Mouse (Mus musculus): ENCODE data around the gene Msantd2.

The Msantd2 gene

DNA sequence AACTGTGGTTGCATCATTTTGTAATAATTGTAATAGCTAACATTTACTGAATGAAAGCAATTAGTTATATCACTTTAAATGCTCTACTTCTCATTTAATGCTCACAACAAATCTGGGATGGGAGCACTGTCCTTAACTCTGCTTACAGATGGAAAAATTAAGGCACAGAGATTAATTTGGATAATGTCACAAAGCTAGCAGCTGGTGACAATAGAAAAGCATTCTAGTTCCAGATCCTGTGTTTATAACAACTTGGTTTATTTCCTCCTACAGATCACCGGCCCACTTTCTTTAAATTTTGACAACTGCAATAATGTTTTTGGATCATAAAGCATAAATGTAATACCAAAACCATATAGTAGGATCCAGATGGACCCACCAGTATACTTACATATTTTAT lies 16.9 kb downstream of the Msantd2 start:
- no peak for DNase-seq

DNA sequence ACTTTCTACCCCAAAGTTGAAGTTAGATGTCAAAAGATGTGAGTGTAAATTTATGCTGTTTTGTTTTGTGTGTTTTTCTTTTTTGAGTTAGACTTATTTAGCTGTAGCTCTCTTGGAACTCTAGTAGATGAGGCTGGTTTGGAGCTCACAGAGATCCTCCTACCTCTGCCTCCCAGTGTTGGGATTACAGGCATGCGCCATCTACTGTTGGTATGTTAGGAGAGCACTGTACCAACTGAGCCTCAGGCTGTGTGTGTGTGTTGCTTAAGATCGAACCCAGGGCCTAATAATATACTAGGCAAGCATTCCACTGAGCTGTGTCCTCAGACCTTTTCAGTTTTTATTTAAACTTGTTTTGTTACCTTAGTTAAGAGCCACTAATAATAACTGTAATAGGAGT lies 23.0 kb downstream of the Msantd2 start:
- no peak for DNase-seq

DNA sequence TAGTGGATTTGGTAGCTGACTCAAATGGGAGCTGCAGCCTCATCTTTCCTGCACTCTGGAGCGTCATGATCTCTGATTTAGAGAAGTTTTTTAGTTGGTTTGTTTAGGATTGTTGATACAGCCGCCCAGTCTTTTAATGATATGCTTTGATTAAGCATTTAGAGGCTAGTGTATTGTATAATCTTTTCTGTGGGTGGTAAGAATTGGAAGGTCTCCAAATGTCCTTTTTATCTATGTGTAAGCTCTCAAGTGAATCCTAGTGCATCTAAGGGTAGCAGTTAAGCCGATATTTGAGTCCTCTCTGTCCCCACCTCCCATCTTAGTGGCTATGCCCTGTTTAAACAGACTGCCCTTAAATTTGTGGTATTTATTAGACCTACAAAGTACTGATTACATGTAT lies 25.3 kb downstream of the Msantd2 start:
- DNase-seq: no peak

DNA sequence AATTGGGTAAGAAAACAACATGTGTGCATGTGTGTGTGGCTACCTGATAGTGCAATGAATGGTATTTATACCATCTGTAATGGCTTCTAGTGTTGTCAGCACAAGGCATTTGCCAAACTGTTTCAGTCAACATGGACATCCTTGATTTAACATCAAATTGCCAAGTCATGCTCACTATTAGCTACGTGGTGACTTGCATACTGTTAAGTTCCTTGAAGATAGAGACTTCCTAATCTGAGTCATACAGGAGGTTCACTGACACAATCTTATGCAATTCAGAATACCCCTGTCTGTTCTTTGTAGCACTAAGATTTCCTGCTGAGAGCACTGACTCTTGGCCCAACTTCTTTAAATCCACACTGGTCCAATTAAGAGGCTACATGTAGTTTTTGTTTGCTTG lies 28.3 kb downstream of the Msantd2 start:
- no peak for DNase-seq

DNA sequence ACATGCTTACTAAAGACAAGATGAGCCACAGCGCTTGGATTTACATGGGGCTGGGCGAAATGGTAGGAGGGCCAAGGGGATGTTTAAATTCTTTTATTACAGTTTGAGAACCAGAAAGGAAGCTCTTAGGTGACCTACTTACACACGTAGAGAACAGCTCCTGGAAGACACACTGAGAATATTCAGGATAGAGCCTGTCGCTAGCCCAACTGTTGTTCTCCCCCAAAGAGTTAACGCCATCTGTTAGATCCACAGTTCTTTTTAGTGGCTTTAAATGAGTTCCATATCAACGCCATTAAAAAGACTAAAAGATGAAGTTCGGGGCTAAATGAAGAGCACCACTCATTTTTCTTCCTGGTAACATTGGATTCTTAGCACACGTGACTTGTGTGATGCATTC lies 29.9 kb downstream of the Msantd2 start:
- no peak for DNase-seq

DNA sequence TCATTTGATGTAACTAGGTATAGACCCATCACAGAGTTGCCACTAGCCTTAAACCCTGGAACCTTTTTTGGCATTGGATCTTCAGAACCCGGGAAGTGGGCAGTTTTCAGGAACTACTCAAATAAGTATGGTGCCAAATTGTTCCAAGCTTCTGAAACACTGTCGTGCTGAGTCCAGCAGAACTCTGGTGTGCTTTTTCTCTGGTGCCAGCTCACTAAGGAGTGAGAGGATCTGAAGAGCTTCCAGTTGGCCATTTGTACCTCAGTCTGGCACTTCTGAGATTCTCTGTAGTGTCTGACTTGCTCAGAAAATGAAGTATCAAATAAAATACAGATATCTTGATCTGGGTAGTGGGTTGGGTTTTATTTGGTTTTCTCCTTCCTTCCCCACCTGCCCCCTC lies 30.9 kb downstream of the Msantd2 start:
- no peak for DNase-seq

DNA sequence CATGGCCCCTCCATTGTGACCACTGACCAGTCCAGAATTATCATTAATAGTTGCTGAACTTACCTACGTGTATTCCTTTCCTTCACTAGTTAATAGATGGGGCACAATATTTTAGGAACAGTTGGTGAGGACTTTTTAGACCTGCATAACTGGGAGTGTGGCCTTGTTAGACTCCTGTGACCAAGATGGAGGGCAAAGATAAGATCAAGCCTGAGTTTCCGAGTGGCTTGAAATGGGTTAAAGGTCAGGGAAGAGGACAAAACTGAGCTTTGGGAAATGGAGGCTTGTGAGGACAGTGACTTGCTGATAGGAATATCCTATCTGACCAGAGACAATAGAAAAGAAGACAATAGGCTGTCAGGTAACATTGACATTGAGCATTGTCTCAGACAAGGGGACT lies 36.3 kb downstream of the Msantd2 start:
- no peak for DNase-seq

DNA sequence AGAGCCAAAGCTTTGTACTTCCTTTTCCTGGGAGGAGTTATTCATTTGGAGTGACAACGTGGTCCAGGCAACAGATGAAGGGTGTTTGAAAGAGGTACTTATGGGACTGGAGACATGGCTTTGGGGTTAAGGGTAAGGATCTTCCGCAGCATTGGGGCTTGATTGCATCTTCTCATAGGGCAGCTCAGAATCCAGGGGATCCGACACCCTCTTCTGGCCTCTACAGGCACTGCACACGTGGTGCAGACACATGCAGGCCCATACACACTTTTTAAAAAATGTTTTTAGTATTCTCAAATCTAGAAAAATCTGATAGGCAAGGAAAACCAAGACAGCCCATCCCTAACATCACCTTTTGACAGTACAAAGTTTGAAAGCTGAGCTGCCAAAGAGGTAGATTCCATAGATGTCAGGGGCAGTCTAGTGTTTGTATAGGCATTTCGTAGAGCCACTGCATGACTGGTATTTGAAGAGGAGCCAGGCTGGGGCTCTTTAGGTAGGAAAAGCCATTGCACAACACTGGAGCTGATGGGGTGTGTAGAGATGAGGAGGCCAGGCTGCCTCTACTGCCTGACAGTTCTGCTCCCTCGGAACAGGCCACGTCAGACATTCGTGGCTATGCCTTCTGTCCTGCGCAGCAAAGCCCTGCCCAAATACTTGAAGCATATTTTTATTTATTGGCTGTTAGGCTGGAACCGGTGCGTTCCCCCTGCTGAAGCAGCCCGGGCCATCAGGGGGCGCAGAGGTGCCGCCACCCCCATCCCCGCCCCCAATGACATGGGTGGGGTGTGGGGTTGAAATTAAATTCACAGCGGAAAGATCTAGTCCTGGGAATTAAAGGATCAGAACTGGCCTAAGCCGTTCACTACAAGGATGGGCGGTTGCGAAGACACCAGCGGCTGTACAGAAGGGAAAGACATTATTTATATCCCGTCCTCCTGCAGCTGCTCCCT lies 37.6 kb downstream of the Msantd2 start:
- DNase-seq: no peak

DNA sequence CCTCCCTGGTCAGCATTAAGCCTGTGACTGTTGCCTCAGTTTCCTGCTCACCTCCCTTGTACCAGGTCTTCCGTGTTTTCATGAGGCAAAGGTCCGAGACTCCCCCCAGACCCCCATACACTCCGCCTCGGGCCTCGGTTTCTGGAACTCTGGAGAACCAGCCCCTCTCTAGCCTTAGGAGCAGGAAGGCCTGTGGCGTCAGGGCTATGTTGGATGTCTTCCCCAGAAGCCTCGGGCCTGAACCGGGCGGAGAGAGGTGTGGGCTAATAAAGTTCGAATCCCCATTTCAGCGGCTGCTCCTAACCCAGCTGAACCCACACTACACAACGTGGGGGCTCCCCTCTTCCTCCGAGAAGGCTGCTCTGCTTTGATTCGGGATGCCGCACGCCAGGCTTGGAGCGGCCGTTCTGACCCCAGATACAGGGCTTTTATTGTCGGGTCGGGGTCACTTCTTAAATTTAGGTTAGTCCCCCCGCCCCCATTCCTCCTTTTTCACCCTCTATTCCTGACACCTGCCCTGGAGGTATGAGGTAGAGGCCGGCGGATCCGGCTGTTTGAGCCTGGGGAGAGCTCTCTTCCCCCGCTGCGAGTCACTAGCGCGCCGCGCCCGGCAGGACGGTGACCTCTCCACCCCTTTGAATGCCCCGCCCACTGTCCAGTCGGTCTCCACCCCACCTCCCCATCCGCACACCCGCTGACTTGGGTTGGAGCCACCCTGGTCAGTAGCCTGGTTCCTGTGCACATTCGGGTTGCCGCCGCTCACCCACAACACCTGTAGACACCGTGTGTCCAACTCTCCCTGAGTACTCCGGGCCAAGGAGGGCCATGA lies 38.5 kb downstream of the Msantd2 start, which contains the start of gene Esam:
Gene Esam, plus strand, starts transcription at position 683 of the 829 bp plus-strand sequence.
- DNase-seq: peak; percentile 77

DNA sequence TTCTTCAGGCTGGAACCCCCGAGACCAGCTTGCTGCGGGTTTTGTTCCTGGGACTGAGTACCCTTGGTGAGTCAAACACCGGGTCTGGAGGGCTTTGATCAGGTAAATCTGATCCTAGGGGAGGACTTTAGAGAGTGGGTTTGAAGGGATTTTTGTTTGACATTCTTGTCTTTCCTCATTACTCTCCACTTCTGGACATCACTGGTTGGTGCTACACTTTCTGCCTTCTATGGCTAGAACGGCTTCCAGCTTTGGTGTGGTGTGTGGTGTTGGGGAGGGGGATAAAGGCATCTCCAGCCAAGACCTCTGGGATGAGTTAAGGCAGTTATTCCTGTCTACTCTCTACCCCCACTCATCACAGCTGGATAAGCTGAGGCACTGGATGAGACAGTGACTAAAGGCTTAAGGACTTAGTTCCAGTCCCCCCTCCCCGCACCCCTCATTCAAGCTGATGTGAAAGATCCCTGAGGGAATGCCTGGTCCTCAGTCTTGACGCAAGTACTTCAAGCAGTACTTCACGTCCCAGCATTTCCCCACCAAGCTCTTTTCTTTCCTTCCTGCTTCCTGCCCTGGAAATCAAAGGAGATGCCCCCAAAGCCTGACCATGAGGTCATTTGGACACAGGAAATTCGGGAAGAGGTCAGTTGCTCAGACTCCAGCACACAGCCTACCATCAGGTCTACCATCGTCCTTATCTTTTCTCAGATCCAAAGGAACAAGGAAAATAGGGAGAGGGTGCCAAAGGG lies 39.3 kb downstream of the Msantd2 start:
- DNase-seq: peak; percentile 30

DNA sequence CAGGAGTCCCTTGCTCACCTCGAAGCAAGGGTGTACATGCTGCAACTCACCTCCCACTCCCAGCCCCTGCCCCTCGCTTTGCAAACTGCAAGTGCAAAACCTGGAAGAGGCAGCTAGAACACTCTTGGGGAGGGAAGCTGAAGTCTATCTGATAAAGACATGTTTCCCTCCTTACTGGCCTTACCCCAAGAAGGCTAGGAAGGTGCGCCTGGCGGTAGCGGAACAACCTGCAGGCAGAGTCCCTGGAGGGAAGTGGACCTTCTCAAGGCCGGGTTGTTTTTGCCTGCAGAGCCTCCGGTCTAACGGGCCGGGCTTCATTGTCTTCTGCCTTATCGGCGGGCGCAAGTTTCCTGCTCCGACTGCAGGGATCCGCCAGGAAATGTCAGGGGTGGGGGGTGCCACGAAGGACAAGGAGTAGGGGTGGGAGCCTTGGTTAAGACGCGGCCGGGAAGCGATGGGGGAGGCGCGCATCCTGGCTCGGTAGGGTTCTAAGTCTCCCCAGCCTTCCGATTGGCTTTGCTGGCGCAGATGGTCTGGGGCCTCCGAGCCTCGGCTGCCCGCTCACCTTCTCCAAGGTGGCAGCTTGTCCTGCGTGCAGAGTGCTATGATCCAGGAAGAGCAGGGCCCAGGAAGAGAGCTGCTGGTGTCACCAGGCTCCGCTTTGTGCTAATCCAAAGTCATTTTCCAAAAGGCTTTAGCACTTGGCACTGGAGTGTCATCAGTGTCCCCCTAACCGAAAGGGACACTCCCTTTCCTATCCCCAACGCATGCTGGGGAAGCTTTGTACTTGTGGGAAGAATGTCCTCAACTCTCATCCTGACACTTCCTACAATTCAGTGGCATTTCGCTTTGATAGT lies 41.1 kb downstream of the Msantd2 start:
- peak; percentile 82 for DNase-seq

DNA sequence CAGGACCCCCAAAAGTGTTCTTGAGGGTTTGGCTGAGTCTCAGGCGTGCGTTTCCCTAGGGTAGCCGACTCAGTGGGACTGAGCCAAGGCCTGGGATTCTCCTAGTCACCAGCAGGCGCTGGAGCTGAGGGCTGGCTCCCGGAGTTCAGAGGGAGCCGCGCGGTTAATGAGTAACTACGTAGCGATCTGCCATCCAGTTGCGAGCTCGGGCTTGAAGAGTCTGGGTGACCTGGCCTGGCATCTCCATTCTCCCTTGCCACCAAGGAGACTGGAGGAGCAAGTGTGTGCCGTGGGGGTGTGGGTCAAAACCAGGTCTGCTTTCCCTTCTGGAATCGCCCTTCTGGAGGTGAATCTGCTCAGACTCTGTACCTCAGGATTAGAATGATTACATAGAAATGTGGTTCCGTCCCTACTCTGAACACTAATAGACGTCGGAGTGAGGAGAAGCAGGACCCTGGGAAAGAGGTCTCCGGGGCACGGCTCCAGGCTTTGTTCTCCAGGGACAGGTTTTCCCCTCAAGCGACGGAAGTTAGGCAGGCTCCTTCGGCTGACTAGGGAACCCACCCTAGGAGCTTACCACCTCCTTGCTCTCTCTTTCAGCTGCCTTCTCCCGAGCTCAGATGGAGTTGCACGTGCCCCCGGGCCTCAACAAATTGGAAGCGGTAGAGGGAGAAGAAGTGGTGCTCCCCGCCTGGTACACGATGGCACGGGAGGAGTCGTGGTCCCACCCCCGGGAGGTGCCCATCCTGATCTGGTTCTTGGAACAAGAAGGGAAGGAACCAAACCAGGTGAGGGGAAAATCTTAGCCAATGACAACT lies 42.0 kb downstream of the Msantd2 start:
- peak; percentile 89 for DNase-seq

DNA sequence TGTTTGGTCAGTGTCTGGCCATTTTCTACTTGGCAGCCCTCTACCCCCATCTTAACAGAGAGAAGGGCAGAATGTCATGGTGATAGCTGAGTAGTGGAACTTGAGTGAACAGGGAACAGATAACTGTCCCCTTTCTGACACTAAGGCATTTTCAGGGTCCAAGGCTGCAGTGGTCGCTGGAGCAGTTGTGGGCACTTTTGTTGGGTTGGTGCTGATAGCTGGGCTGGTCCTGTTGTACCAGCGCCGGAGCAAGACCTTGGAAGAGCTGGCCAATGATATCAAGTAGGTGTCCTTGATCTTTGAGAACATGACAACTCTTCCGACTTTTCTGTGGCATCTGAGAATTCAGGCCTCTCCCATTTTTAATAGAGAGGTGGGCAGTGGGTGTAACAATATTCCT lies 47.7 kb downstream of the Msantd2 start:
- DNase-seq: no peak

DNA sequence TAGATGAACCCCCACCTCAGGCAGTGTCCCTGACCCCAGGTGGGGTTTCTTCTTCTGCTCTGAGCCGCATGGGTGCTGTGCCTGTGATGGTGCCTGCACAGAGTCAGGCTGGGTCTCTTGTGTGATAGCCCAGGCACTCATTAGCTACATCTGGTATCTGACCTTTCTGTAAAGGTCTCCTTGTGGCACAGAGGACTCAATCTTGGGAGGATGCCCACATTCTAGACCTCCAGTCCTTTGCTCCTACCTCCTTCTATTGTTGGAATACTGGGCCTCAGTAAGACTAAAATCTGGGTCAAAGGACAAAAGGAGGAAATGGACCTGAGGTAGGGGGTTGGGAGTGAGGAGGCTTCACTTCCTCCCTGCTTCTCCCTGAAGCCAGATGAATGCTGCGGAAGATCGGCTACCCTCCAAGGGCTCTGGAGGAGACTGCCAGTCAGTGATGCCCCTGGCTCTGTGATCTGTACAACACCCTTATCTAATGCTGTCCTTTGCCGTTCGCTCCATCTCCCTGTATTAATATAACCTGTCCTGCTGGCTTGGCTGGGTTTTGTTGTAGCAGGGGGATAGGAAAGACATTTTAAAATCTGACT lies 48.6 kb downstream of the Msantd2 start:
- DNase-seq: no peak

DNA sequence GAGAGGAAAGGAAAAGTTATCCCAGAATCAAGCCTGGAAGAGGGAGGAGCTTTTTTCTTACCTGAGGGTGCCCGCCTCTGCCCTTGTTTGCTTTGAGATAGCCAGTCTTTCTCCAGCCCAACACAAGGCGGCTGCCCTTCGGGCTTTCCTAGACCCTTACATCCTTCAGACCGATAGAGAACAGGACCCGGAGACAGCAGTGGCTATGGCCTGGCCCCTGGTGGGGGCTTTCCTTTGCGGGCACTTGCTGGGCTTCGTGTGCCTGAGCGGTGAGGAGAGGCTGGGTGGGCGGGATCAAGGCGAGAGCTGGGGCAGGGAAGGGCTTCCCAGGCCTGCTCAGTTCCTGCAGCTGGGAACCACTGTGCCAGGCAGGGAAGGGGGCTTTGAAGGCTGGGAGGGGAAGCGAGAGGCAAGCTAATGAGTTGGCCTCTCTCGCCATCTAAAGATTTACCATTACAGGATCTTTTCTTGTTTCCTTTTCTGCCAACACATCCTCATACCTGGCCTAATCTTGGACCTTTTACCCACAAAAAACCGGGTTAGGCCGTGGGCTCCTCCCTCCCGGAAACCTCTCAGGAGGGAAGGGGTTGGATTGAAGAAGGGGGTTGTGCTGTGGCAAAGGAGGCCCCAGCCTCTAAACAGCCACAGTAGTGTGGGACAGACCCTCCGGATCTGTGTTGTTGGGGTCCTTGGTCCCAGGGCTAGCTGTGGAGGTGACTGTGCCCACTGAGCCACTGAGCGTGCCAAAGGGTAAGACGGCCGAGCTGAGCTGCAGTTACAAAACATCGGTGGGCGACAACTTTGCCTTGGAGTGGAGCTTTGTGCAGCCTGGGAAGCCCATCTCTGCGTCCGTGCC lies 50.3 kb downstream of the Msantd2 start, which contains the start of gene Vsig2:
Gene Vsig2, plus strand, starts transcription at position 86 of the 856 bp plus-strand sequence.
- DNase-seq: no peak

DNA sequence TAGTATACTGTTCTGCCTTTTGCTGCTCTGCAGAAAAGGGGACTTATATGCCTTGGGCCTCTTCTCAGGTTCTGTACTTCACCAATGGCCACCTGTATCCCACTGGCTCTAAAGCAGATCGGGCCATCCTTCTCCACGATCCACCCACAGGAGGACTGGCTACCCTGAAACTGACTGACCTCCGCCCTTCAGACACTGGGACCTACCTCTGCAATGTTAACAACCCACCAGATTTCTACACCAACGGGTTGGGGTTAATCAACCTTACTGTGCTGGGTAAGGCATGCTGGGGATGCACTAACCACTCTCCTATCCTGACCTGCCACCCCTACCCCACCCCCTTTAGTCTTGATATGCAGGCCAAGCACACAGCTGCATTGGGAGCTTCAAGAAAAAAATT lies 51.1 kb downstream of the Msantd2 start:
- DNase-seq: no peak

DNA sequence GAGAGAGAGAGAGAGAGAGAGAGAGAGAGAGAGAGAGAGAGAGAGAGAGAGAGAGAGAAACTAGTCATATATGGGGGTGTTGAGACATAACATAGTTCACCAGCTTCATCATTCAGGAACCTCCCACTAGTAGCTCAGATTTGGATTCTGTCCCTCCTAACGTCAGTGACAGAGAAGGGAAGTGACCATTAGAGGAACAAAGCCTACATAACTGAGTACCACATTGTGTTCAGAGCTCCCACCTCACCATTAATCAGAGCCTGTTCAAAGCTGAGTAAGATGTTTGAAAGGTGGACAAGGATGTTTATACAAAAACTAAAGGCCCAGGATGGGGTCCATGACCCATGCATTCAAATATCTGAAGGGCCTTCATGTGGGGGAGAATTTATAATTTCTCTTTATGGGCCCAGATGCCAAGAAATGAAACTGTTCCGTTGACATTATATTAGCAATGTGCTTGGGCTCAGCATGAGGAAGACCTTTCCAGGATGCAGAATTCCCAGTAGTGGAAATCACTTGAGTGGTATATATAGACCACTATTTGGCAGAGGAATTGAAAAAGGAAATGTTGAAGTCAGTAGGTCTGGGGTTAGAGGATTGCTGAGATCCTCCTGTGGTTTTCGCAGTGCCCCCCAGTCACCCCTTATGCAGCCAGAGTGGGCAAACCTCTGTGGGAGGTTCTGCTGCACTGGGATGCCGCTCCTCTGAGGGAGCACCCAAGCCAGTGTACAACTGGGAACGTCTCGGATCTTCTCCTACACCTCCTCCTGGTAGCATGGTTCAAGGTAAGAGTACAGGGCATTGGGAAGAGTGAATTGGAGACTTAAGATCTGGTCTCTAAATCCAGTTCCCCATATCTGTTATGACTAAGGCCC lies 51.8 kb downstream of the Msantd2 start:
- DNase-seq: no peak

DNA sequence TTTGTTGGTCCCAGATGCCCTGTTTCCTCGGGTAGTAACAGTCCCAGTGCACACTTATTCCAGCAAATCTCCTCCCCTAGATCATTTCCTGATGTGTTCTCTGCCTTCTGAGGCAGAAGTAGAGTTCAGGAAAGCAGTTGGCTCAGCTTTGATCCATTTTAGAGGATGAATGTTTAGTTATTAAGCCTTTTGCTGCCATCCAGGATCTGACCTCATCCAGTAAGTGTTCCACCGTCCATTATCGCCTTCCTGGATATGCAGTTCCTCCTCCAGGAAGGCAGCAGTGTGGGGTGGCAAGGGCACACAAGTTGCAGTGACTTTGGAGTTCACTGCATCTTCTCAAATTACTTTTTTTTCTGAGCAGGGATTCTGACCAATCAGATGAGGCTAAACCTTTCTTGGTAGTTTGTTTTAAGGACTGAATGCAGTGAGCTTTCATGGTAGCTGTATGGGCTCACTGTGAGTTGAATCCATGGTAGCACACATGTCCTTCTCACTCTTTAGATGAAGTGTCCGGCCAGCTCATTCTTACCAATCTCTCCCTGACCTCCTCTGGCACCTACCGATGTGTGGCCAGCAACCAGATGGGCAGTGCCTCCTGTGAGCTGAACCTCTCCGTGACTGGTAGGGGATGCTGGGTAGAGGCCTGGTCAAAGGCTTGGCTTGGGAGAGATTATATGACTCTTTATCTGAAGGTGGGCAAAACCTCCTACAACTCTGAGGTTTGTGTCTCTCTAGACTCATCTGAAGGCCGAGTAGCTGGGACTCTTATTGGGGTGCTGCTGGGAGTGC lies 52.9 kb downstream of the Msantd2 start:
- no peak for DNase-seq

Data from kidney, adult 11 months (tissue).